Mouse (Mus musculus): ENCODE measurements around the gene Tcf7l2. TPM values are rescaled to one million over a fixed set of nuclear protein-coding genes. Genes with fewer than 3 reads are reported as not detected.

The Tcf7l2 gene
- total and polyA plus RNA-seq, 3 experiments, result not detected

DNA sequence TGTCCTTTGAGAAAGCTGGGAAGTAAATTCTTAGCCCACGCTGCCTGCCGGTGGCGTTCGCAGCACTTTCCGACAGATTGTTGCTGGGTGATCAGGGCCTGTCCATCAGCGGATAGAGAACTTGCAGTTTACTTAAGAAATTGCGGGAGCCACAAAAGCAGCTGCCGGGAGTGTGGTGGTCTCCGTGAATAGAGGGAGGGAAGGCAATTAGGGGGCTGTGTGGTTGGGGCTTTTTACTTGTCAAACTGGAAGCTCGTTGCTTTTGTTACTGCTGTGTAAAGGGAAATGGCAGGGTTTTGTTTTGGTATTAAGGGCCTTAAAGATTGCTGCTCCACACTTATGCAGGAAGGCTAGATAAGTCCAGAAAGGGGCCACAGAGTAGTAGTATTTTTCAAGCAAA lies 155.0 kb downstream of the Tcf7l2 start:
- no peaks in the 10 kb centered on the region; a peak in 1 of 4 replicates for H3K4me1 ChIP-seq (ENCODE audit: control insufficient read depth in 1 of 2, insufficient read depth in 2 of 2)
- dilution Hi-C loops (cut with MboI; ENCODE audit: extremely low pct_ligation_motif_present, extremely low pct_unique_long_range_greater_than_20kb, low sequenced_read_pairs) (no loop called here), in situ Hi-C loops (cut with MboI; ENCODE audit: low pct_ligation_motif_present, low pct_unique_long_range_greater_than_20kb, low sequenced_read_pairs) (no loop called here)
- no peak overlapping the region for H3K9ac ChIP-seq (ENCODE audit: insufficient read depth, low read depth)
- H3K27me3 ChIP-seq (replicated peaks), result peaks cover 82% of the 10 kb centered on the region
- H3K36me3 ChIP-seq (replicated peaks in 1 of 2; ENCODE audit: control insufficient read depth in 1 of 2, insufficient read depth in 1 of 2, low read length in 1 of 2), result no peaks in the 10 kb centered on the region
- TF ChIP-seq UBTF (IDR thresholded peaks at IDR 0.05; ENCODE audit: low read depth, low read length) (no peak), KAT2A (IDR thresholded peaks at IDR 0.05; ENCODE audit: insufficient replicate concordance, low read length) (no peak), EP300 (IDR thresholded peaks at IDR 0.05; ENCODE audit: low read length) (no peak), RCOR1 (conservative IDR thresholded peaks at IDR 0.05; ENCODE audit: low read depth, low read length) (no peak), JUN (IDR thresholded peaks at IDR 0.05; ENCODE audit: insufficient read depth, low read depth, low read length) (no peak), MXI1 (IDR thresholded peaks at IDR 0.05; ENCODE audit: low read depth, low read length) (no peak), CHD2 (IDR thresholded peaks at IDR 0.05; ENCODE audit: low read length) (no peak), NELFE (IDR thresholded peaks at IDR 0.05; ENCODE audit: low read depth, low read length) (no peak), ZMIZ1 (IDR thresholded peaks at IDR 0.05; ENCODE audit: low read depth, low read length) (no peak), ETS1 (conservative IDR thresholded peaks at IDR 0.05; ENCODE audit: low read depth, low read length) (no peak)
- no peaks in the 10 kb centered on the region for H3K9me3 ChIP-seq (replicated peaks; ENCODE audit: low read length)
- DNase-seq (ENCODE audit: extremely low read depth), result no peak
- H3K79me2 ChIP-seq (replicated peaks; ENCODE audit: control insufficient read depth, extremely low read depth, insufficient read depth, poor library complexity, severe bottlenecking), result no peaks in the 10 kb centered on the region
- no peak overlapping the region for H3K4me2 ChIP-seq (ENCODE audit: insufficient read depth, low read depth, poor library complexity, severe bottlenecking)
- no peak overlapping the region for H3K4me3 ChIP-seq (replicated peaks in 1 of 3; ENCODE audit: low read depth in 2 of 3, low read length in 2 of 3, poor library complexity in 1 of 3)
- H3K27ac ChIP-seq (ENCODE audit: insufficient read depth, low read depth), result no peak overlapping the region

DNA sequence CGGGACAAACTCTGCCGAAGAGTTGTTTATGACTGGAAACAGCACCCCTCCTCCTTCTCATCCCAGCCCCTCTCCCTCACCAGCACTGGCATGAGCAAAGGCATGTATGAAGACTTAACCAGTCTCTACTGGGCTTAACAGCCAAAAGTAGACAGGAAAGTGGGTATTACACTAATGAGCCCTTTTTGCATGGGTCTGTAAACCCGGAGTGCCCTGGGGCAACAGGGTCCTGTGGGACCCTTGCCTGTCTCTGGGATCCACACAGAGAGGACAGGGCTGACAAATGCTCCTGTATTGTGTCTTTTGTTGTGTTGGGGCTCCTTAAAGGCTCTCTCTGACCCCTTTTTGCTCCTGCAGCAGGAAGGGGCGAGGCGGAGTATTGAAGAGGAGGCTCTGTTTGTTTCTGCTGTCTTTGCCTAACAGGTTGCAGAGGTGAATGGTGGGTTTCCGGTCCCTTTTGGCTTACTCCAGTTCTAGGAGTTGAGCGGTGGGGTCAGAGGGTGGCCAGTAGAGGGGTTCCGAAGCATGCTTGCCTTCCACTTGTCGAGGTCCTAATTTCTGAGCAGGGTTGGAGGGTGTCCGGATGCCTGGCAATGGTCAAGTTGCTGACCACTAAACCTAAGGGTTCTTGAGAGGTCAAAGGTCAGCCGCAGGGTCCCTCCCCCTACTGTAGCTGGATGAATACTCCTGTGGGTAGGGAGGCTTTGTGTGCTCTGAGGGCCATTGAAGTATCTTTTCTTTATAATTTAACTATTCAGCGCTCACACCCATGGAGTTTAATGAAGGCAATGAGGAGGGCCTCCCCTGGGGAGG lies 161.2 kb downstream of the Tcf7l2 start:
- H3K36me3 ChIP-seq (replicated peaks in 1 of 2; ENCODE audit: control insufficient read depth in 1 of 2, insufficient read depth in 1 of 2, low read length in 1 of 2), result no peaks in the 10 kb centered on the region
- TF ChIP-seq BHLHE40 (IDR thresholded peaks at IDR 0.05; ENCODE audit: low read depth, low read length) (no peak), ZC3H11A (IDR thresholded peaks at IDR 0.05; ENCODE audit: low read depth, low read length) (no peak), SMC3 (IDR thresholded peaks at IDR 0.05; ENCODE audit: low read depth, low read length) (no peak), MXI1 (IDR thresholded peaks at IDR 0.05; ENCODE audit: low read depth, low read length) (no peak), PAX5 (IDR thresholded peaks at IDR 0.05; ENCODE audit: low read length) (no peak), ETS1 (conservative IDR thresholded peaks at IDR 0.05; ENCODE audit: low read depth, low read length) (no peak), MYC (IDR thresholded peaks at IDR 0.05; ENCODE audit: low read depth, low read length) (no peak), IRF4 (IDR thresholded peaks at IDR 0.05; ENCODE audit: low read depth, low read length) (no peak), ZKSCAN1 (IDR thresholded peaks at IDR 0.05; ENCODE audit: borderline replicate concordance, low read depth, low read length) (no peak)
- peaks cover 78% of the 10 kb centered on the region for H3K27me3 ChIP-seq (replicated peaks)
- in situ Hi-C loops (cut with MboI; ENCODE audit: low pct_ligation_motif_present, low pct_unique_long_range_greater_than_20kb, low sequenced_read_pairs) (no loop called here), dilution Hi-C loops (cut with MboI; ENCODE audit: extremely low pct_ligation_motif_present, extremely low pct_unique_long_range_greater_than_20kb, low sequenced_read_pairs) (no loop called here)
- no peaks in the 10 kb centered on the region for H3K79me2 ChIP-seq (replicated peaks; ENCODE audit: control insufficient read depth, extremely low read depth, insufficient read depth, poor library complexity, severe bottlenecking)
- no peak for DNase-seq (ENCODE audit: extremely low read depth)
- no peaks in the 10 kb centered on the region for H3K4me1 ChIP-seq (ENCODE audit: control insufficient read depth in 1 of 2, insufficient read depth in 2 of 2)
- no peak overlapping the region for H3K4me3 ChIP-seq (replicated peaks in 1 of 3; ENCODE audit: low read depth in 2 of 3, low read length in 2 of 3, poor library complexity in 1 of 3)
- no peaks in the 10 kb centered on the region for H3K9me3 ChIP-seq (replicated peaks; ENCODE audit: low read length)
- no peak overlapping the region for H3K9ac ChIP-seq (ENCODE audit: insufficient read depth, low read depth)
- H3K27ac ChIP-seq (ENCODE audit: insufficient read depth, low read depth), result no peak overlapping the region
- no peak overlapping the region for H3K4me2 ChIP-seq (ENCODE audit: insufficient read depth, low read depth, poor library complexity, severe bottlenecking)

Measured in CH12.LX (cell line).